Mouse (Mus musculus) heart, postnatal 0 days (tissue): Measurements from ENCODE around the gene Ppt2.

ENCODE experiments used
- CTCF ChIP-seq: IDR thresholded peaks from 2 replicates; pipeline ENCODE4 v1.5.1; 2016; ENCODE audit warnings: antibody characterized with exemption, control low read depth, low read depth
- EP300 ChIP-seq: IDR thresholded peaks from 2 replicates; pipeline ENCODE4 v1.6.1; 2016; ENCODE audit warnings: antibody characterized with exemption, low read depth

- TF ChIP-seq CTCF (no peak), EP300 (no peak)
Observed at GRCm38 (mm10) chr17:34628644-34628967, 296 bp upstream of the Ppt2 start.
